Mouse (Mus musculus) MEL (cell line): ENCODE results near the gene Anapc15.

ENCODE experiments used
- CTCF ChIP-seq, 3 experiments: IDR thresholded peaks in 2 of 3; conservative IDR thresholded peaks in 1 of 3; 2 replicates each; pipeline ENCODE4 v1.5.1; 2011 to 2012; ENCODE audit warnings: low read length in 3 of 3, low read depth in 2 of 3, mild to moderate bottlenecking in 2 of 3, improper control_type of control experiment in 1 of 3, inconsistent platforms in 1 of 3, mixed read lengths in 1 of 3, moderate library complexity in 1 of 3; ENCODE audit not compliant: control insufficient read depth in 1 of 3, insufficient read depth in 1 of 3, poor library complexity in 1 of 3, severe bottlenecking in 1 of 3
- E2F4 ChIP-seq: IDR thresholded peaks from 2 replicates; pipeline ENCODE4 v1.6.1; 2011; ENCODE audit warnings: low read depth, low read length, improper control_type of control experiment, borderline replicate concordance
- ELF1 ChIP-seq: IDR thresholded peaks from 2 replicates; pipeline ENCODE4 v1.6.1; 2014; ENCODE audit warnings: low read depth, mild to moderate bottlenecking, inconsistent platforms, low read length, improper control_type of control experiment, moderate library complexity
- MEF2A ChIP-seq: IDR thresholded peaks from 2 replicates; pipeline ENCODE4 v1.6.1; 2014; ENCODE audit warnings: low read depth, mild to moderate bottlenecking, inconsistent platforms, low read length, improper control_type of control experiment; ENCODE audit not compliant: poor library complexity, insufficient replicate concordance, severe bottlenecking; ENCODE audit errors: extremely low read depth
- POLR2A ChIP-seq, 2 experiments: IDR thresholded peaks; 2 replicates each; pipeline ENCODE4 v1.6.1; 2011 to 2012; ENCODE audit warnings: low read length in 2 of 2, mild to moderate bottlenecking in 2 of 2, control low read depth in 1 of 2, improper control_type of control experiment in 1 of 2, low read depth in 1 of 2, moderate library complexity in 1 of 2; ENCODE audit not compliant: control insufficient read depth in 1 of 2, insufficient read depth in 1 of 2, poor library complexity in 1 of 2
- SIN3A ChIP-seq: IDR thresholded peaks from 2 replicates; pipeline ENCODE4 v1.6.1; 2012; ENCODE audit warnings: low read length, improper control_type of control experiment, inconsistent platforms
- ZC3H11A ChIP-seq: IDR thresholded peaks from 2 replicates; pipeline ENCODE4 v1.6.1; 2012; ENCODE audit warnings: low read depth, mild to moderate bottlenecking, inconsistent platforms, low read length, improper control_type of control experiment
- ZNF384 ChIP-seq: IDR thresholded peaks from 2 replicates; pipeline ENCODE4 v1.6.1; 2012; ENCODE audit warnings: low read depth, mild to moderate bottlenecking, inconsistent platforms, low read length, improper control_type of control experiment

- TF ChIP-seq ZC3H11A (no peak), POLR2A (IDR thresholded peaks at IDR 0.05; ENCODE audit: control insufficient read depth in 1 of 2, insufficient read depth in 1 of 2, low read depth in 1 of 2, low read length in 2 of 2, poor library complexity in 1 of 2) (no peak), ELF1 (no peak), E2F4 (no peak), MEF2A (no peak), CTCF (IDR thresholded peaks at IDR 0.05 in 2 of 3, conservative IDR thresholded peaks at IDR 0.05 in 1 of 3; ENCODE audit: control insufficient read depth in 1 of 3, insufficient read depth in 1 of 3, low read depth in 2 of 3, low read length in 3 of 3, poor library complexity in 1 of 3, severe bottlenecking in 1 of 3) (no peak), SIN3A (no peak), ZNF384 (no peak)
Measured at GRCm38 (mm10) chr7:101938348-101938747, 74.8 kb downstream of the Anapc15 start.
